Mouse (Mus musculus) ES-CJ7 (cell line): ENCODE data around the gene Tmem198b.
"Not testable (repeated sequence)": the region's sequence is repeated elsewhere in the genome, so short reads cannot be mapped to it uniquely, and the experiment has no call there.

ENCODE experiments used
- DNase-seq: peaks from one replicate; pipeline ENCODE4 v3.0.0; 2011; ENCODE audit warnings: low read depth, low spot score

The Tmem198b gene

DNA sequence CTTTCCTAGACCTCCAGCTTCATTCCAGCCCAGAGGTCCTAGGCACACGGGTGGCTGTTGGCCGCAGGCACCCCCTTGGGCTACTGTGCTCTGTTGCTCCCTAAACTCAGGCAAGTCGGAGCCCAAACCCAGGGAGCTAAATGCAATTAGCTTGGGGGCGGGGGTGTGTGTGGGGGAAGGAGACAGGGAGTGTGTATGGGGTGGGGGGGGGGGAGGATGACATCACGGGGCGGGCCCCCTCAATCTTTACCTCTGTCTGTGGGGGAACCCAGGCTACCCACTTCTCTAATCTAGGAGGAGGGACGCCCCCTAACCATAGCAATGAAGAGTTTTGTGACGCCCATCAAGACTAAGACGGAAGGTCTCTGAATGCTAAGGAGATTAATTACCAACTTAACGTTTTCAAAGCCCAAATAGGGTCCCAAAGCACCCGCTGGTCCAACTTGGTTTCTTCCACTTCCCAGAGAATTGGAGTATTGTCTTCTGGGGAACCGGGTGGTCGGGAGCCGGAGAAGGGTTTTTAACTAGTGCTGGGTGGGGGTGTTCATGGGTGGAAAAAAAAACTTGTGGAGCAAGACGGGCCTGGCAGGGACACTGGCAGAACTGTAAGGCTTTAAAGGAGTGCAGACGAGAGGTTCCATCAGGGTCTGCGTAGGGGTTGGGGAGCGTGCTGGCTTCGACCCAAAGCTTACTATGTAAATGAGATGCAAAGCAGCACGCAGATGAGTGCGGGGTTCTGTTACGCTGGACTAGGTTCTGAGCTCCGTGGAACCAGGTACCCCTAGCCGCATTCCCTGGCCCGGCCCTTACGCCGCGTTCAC lies at the start of gene Tmem198b:
Tmem198b (minus strand) TSS at position 100 of the 821 bp plus-strand sequence.
- peak; percentile 71 for DNase-seq

DNA sequence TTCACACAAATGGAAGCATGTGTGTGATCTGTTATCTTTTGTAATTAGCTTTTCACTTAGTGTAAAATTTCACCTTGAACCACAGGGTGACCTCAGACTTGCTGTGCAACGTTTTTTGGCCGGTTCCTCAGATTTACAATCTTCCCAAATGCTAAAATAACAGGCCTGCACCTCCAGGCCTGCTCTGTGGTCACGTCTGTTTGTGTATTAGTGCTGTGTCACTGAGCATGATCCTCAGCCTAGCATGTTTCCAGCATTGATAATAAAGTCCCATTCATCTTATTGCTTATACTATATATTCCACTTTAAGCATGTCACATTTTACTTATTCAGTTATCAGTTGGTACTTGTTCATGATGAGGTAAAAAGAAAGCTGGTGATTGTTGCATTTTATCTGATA lies 46.2 kb upstream of the Tmem198b start:
- DNase-seq: no peak

DNA sequence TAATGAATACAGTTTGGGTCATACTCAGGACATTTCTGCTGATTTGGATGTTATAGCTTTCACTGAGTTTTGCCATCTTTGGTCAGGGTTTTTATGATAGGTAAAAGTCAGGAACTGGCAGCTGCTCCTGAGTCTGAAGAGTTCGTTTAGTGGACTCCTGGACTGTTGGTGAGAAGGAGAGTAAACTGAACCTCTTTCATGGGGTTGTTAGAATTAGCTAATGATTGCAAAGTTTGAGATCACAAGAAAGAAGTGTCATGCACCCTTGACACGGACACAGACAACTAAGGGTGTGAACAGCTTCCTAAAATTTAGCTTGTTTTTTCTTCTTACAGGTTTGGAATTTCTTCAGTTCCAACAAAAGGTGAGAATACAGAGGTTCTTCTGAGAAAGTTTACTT lies 44.3 kb upstream of the Tmem198b start:
- DNase-seq: no peak

DNA sequence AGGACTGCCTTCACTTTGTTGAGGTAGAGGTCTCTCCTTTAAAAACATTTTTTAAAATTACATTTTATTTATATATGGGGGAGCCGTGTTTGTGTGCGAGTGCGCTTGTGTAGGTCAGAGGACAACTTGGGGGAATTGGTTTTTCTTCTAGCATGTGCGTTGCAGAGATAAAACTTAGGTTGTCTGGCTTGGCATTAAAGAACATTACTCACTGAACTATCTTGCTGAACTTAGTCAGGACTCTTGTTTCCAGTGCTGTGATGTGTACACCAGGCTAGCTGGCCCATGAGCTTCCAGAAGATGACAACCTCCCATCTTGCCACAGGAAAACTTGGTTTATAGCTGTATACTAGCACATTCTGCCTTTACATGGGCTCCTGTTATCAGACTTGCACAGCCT lies 42.5 kb upstream of the Tmem198b start:
- no peak for DNase-seq

DNA sequence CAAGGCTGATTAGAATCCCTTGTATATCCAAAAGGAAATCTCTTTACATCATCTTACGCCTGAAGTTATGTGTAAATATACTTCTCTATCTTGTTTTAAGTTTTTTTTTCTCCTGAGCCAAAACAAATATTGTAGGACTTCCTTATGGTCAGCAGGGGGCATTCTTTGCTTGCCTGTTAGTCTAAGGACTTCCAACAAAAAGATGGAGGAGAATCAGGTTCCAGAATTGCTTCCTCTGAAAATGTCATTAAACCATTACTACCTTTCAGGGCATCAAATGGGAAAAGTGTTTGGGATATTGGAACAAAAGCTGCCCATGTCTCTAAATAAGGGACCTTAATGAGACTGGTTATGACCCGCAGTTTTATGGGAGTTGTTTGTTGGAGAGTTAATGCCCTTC lies 41.3 kb upstream of the Tmem198b start:
- peak; percentile 30 for DNase-seq

DNA sequence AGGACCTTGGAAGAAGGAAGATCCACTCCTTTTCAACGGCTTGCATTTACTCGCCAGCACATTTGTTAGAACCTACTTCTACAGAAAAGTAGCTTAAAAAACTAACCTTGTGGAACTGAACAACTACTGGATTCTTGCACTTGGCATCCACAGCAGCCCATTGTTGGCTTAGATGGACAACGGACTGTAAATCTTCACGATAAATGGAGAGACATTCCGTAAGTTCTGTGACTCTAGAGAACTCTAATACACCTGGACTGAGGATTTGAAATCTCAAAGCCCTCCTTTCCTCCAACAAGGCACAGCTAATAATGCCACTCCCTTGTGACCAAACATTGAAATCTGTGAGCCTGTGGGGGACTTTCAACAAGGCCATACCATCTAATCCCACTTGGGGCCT lies 39.1 kb upstream of the Tmem198b start:
- DNase-seq: no peak

DNA sequence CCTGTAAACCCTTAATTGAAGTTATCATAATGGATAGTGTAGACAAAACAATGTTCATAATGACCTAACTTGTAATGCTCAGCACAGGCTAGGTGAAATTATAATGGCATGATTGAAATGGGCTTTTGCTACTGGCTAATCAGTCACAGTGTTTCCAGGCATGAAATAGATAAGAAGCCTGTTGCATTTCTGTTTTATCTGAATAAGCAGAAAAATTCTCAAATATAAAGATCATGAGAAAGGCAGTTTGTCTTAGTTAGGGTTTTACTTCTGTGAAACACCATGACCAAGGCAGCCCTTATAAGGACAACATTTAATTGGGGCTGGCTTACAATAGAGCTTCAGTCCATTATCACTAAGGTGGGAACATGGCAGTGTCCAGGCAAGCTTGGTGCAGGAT lies 36.4 kb upstream of the Tmem198b start:
- DNase-seq: no peak

DNA sequence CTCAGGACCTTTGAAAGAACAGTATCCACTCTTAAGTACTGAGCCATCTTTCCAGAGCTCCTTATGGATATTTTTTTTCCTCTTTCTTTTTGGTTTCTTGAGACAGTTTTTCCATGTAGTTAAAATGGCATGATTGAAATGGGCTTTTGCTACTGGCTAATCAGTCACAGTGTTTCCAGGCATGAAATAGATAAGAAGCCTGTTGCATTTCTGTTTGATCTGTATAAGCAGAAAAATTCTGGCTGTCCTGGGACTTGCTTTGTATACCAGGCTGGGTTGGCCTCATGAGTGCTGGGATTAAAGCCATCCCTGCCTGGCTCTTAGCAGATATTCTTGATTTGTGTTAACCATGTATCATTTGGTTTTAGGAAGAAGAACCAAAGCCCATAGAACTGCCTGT lies 35.3 kb upstream of the Tmem198b start:
- no peak for DNase-seq

DNA sequence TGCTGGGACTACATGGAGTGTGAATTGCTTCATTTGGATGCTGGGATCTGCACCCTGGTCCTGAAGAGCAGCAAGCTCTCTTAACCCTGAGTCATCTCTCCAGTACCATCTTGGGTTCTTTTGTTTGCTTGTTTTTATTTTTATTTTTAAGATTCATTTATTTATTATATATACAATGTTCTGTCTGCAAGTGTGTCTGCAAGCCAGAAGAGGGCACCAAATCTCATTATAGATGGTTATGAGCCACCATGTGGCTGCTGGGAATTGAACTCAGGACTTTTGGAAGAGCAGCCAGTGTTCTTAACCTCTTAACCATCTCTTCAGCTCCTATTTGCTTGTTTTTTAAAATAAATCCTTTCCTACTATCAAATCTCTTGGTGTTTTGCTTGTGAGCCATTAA lies 33.2 kb upstream of the Tmem198b start:
- DNase-seq: no peak

DNA sequence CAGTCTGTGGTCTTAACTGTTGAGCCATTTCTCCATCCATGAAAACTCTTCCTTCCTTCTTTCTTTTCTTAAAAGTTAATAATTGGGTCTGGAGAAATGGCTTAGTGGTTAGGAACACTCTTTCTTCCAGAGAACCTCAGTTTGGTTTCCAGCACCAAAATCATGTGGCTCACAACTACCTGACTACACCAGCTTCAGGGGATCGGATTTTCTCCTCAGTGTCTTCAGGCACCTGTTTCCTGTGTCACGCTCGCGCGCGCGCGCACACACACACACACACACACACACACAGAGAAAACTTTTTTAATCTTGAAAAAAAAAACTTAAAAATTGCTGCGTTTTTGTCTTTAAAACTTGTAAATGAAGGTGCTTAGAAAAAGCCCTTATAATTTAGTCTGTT lies 19.7 kb upstream of the Tmem198b start:
- no peak for DNase-seq

DNA sequence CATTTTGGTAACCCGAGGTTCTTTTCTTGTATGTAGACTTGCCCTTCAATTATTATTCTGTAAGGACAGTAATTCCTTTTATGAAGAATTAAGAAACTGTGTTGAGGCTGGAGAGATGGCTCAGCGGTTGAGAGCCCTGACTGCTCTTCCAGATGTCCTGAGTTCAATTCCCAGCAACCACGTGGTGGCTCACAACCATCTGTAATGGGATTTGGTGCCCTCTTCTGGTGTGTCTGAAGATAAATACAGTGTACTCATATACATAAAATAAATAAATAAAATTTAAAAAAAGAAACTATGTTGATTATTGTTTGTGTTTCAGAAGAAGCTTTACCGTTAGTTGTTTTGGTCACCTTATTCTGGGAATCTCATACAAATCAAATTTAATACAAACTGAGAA lies 18.9 kb upstream of the Tmem198b start:
- DNase-seq: not testable (repeated sequence)

DNA sequence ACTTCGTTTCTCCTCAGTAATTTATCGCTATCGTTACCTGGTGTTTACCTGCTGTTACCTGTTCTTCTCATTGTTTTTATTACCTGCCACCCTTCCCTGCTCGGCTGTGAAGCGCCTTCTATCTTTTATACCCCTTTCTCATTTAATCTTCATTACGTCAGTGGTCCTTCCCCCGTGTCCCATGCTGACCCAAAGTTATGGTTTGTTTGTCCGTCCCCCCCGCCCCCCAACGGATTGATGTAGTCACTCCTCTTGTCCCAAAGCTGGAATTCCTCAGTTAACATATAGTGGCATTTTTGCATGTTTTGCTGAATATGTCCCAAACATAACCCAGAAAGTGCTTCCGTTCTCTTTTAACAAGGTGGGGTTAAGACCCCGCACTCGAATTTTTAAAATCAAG lies 18.0 kb upstream of the Tmem198b start:
- no peak for DNase-seq

DNA sequence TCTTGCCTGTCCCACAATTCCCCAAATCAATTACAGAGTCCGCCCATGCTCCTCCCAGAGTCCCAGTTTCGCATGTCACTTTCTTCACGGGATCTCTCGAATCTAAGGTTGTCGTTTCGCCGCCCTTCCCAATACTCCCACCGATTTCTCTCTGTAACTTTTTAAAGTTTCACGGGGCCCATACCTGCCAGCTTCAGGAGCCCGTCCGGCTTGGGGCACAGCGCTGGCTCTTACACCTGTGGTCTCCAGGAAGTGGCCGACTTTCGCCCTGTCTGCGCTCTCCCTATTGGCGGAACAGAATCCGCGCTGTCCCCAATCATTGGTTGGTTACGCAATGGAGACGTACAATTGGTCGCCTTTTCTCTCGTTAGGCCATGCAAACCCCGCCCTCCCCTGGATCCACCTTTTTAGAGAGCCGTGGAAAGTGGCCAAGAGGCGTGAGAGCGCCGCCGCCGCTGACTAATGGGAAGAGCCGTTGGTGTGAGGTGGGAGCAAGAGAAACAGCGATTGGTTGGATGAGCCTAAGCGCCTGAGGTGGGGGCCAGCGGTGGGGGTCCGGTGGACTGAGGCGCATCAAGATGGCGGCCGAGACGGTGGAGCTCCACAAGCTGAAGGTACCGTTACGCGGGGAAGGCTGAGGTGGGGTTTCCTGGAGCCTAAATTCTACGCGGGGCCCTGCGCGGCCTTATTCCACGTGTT lies 17.3 kb upstream of the Tmem198b start, which contains the start of gene Ormdl2:
Ormdl2 (minus strand) TSS at position 288 of the 699 bp plus-strand sequence.
- peak; percentile 100 for DNase-seq

DNA sequence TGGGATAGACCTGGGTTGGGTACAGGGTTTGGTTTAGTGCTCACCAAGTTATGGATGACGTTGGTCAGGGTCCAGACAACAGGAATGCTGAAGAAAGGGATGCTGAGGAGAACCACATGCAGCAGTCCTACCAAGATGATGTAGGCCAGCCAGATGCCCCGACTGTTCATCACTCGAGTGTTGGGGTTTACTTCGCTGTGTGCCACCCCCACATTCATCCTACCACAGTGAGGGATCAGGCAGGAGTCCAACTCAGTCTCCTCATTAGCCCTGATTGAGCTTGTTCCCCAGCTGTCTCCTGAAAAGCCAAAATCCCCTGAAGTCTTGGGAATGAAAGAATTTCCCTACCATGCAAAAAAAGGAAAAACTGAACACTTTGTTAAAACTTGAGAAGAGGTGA lies 16.0 kb upstream of the Tmem198b start:
- DNase-seq: no peak

DNA sequence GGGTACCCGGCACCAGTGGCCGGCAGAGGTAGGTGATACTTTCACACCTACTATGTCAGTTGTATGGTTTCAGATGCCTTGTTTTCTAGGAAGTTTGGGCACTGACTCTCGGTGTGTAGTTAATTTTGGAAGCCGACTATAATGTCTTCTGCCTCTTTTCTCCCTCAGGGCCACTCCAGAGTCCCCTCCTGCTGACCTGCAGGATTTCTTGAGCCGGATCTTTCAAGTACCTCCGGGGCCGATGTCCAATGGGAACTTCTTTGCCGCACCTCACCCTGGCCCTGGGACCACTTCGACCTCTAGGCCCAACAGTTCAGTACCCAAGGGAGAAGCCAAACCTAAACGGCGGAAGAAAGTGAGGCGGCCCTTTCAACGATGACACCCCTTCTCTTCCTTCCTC lies 12.9 kb upstream of the Tmem198b start, which contains the start of gene Sarnp:
Sarnp (plus strand) TSS at position 301 of the 400 bp plus-strand sequence.
- no peak for DNase-seq

DNA sequence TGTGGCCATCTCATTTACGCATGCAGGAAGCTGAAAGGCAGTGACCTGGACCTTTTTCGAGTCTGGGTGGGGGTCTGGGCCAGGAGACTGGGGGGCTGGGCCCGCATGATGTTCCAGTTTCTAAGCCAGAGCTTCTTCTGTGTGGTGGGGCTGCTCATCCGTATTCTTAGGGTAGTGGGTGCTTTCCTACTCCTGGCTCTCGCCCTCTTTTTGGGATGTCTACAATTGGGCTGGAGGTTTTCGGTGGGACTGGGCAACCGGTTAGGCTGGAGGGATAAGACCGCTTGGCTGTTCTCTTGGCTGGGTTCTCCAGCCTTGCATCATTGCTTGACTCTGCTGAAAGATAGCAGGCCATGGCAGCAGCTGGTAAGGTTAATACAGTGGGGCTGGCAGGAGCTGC lies 2.8 kb upstream of the Tmem198b start:
- DNase-seq: no peak

DNA sequence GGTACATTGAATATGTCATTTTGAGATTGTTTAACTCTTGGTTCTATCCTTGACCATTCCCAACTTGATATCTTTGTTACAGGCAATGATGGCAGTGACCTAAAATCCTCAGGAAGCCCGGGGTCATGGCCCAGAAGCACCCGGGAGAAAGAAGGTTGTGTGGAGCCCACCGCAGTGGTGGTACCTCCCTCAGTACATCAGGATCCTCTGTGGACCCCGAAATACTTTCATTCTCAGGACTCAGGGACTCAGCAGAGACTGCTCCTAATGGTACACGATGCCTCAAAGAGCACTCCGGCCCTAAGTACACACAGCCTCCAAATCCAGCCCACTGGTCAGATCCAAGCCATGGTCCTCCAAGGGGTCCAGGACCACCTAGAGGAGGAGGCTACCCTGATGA lies 1.9 kb upstream of the Tmem198b start:
- no peak for DNase-seq

DNA sequence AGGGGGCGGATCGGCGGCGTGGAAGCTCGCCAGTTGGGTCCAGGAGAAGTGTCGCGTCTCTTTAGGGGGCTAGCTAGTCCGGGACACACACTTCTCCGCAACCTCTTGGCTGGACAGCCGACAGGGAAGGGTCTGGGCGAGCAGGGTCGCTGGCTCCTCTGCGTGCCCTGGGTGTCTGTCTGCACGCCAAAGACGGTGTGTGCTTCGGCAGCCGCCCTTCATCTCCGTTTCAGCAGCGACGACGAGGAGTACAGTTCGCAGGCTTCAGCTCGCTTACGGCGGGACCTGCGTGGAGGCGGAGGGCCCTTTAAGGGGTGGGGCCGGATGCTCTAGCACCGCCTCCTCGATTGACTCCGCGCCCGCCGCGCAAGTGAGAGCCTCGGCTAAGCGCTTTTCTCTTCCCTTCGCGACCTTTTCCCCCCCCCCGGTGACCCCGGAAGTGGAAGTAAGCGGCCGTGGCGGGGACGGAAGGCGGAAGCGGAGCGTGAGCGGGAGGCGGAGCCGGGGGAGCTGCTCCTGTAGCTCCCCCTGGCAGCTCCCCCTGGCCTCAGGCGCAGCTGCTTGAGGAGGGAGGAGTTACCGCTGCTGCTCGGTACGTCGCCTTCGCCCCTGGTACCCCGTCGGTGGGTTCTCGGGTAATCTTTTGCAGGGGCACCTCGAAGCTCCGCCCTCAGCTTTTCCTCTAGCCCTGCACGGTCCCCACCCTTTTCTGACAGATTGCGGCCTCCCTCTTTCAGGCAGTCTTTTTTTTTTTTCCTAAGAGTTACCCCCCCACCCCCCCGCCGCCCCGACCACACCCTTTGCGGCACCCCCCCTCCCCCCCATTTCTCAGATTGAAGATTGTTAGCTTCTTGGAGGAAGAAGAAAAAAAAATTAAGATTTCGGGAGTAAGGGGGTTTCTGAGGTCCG lies 1.2 kb upstream of the Tmem198b start:
- peak; percentile 97 for DNase-seq

DNA sequence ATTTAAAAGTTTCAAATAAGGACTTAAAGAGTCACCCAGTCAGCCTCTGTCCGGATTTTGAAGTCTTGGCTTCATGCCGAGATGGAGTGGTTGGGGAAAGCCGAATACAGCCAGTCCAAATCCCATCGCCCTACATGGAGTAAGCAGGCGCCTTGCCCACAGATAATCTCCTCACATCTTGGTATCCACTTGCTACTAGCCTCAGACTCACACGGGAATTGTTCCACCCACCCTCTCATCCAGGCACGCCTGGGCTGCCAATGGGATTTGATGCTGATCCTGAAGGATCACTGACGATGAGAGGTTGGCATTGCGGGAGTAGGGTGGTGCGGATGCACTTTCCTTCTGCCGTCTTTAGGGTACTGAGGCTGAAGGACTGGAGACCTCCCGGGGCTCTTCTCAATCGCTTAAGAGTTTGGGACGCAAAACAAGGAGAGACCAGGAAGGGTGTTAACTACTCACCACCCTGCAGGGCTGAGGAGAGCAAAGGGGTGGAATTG lies 349 bp downstream of the Tmem198b start, which contains the start of gene Dnajc14:
Dnajc14 (plus strand) TSS at position 292 of the 500 bp plus-strand sequence.
- DNase-seq: no peak

DNA sequence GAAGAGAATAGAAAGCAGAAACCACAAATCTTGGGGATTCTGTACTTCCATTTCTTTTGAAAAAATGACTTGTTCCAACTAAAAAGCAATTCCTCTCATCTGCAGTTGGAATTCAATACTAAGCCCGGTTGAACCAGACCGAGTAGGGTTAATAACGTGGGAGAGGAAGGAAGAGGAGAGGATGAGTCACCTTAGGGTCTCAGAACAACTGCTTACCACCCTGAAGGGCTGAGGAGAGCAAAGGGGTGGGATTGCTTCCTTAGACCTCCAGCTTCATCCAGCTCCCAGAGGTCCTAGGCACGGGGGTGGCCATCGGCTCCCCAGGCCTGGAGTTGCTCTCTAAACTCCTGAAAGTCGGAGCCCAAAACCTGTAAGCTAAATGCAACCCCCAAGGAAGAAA lies 809 bp downstream of the Tmem198b start:
- DNase-seq: no peak

DNA sequence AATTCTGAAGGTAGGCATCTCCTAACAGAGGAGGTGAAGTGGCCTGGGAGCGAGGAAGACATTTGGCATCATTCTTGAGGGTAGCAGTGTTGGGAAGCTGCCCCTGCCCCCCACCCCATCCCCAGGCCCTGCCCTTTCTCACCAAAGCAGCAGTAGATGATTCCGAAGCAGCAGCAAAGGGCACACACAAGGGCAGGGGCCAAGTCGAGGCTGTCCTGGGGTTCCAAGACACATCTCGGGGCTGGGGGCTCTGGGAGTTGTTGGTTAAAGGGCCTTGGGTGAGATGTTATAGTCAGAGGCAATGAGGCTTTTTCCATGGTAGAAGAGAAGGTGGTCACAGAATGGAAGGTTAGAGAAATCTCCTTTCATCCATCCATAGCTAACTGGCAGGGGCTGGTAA lies 1.2 kb downstream of the Tmem198b start:
- no peak for DNase-seq
